Mouse (Mus musculus): ENCODE results near the gene Chchd4.
"Not testable (repeated sequence)": the region's sequence is repeated elsewhere in the genome, so short reads cannot be mapped to it uniquely, and the experiment has no call there.

Gene Chchd4

DNA sequence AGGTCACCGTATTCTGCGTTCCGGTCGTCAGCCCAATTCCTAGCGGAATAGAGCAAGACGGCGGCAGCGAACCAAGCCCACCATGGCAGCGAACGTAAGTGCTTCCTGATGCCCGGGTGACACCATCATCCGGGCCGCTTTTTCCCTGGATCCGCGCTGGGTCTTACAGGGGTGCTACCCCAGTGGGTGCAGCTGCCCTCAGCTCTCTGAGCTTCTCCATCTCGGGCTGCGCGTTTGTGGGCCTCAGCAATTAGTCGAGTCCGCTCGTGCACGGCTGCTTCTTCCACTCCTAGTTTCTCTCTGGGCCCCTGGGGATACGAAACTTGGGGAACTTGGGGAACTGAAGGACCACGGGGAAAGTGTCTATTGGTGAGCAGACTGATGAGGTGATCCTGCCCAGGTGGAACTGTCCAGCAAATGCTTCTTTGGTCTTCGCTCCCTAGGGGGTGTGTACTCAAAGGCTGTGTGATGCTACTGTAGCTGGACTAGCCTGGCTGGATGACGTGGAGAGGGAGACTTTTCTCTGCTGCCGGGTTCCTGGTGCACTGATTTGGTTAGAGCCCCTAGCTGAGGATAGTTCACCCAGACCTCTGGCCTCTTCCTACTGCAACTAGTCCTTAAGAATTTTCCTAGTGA lies 577 bp upstream of the Chchd4 start:
- no peak for DNase-seq

DNA sequence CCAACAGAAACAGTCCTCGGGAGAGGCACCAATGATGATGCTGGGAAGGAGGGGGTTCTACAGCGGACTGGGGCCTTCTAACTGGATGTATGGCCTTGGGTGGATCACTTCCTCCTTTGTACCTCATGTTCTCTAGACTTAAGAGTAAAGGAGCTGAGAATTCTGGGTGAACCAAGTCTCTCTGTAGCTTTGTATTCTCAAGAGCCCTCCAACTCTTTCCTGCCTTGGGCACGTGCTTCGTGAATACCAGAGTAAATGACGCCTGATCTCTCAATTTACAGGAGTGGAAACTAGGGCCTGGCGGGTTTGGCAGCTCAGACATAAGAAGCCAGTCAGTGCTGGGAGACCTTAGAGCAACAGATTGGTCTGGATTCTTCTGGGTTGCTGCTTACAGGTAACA lies 1.0 kb downstream of the Chchd4 start:
- peak; percentile 20 for DNase-seq

DNA sequence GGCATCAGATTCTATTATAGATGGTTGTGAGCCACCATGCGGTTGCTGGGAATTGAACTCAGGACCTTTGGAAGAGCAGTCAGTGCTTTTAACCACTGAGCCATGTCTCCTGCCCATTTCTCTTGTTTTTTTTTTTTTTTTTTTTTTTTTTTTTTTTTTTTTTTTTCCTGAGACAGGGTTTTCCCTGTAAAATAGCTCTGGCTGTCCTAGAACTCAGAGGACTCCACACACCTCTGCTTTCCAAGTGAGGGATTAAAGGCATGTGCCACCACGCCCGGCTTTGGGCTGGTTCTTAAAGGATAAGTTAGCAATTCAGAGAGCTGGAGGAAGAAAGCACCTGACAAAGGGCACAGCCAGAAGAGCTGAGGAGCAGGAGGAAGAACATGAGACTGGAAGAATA lies 1.9 kb downstream of the Chchd4 start:
- DNase-seq, result not testable (repeated sequence)

DNA sequence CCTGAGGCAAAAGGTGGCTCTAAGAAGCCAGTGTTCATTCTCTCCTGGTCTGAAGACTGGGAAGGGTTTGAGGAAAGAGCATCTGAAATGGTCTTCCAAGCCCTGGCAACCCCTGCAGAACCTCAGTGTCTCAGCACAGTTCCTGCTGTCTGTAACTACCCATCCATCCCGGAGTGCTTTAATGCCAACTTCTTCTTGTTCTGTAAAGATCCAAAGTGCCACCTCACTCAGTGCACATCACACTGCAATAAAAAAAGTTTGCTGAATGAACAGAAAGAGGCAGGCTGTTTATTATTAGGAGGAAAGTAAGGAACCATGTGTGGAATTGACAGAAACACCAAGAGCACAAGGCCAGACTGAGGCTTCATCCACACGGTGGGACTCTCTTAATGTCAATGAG lies 2.6 kb downstream of the Chchd4 start:
- no peak for DNase-seq

DNA sequence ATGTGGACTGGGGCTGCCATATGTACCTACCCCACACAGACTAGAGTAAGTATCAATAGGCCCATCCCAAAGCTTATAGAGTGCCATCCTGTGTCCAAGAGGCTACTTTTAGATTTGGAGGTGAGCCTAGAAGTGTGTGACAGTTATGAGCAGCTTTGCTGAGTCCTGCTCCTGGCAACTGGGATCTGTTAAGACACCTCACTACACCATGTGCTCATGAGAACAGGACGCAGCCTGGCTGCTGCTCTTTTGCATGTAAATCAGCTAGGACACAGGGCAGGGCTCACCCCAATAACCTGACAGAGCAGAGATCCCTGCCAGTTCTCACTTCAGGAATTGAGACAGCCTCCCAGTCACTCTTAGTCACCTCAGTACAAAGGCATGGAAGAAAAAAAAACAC lies 6.2 kb downstream of the Chchd4 start:
- no peak for DNase-seq

DNA sequence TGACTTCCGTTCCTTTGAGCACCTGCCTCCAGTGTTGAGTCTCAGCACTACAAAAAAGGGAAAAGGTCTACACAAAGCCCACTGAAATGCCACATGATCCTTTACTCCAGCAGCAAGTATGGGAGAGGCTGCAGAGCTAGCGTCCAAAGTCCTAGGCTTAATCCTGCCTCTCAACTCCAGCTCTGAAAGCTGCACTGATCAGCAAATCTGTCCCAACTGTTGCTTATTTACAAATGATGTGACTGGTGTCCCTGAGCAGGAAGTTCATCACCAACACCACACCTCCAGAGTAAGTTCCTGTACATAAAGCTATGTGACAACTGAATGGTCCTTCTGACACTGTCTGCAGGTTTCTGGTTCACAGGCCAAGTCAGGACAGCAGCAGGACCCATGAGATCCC lies 7.6 kb downstream of the Chchd4 start:
- DNase-seq, result no peak

DNA sequence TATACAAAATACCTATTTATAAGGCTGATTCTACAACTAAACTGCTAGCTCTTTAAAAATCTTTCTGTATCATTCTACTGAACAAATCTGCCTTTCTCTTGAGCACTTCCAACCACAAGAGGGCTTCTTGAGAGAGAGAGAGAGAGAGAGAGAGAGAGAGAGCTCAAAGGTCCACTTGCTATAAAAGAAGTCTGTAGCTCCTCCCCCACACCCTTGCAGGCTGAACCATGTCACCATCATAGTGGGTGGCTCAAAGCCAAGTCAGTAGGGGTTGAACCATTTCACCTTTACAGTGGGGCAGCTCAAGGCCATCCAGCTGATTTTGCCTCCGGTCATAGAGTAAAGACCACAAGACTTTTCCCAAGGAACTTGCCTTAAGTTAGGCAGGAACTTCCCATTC lies 13.9 kb downstream of the Chchd4 start:
- DNase-seq, result no peak

DNA sequence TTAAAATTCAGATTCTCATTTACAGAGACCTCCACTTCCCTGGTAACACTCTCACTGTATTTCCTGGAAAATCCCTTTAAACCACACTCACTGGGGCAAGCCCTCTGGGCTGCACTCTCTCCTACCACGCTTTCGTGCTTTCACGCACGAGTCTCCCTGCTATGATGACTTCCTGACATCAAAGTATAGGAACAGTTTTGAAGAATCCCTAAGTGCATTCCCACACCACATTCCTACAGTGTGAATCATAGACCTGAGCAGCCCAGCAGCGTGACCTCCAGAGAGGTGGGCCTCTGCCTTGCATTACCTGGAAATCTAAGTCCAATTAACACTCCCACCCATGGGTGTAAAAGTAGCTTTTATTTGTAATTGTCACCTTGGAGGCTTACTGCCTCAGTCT lies 18.8 kb downstream of the Chchd4 start:
- DNase-seq, result no peak

DNA sequence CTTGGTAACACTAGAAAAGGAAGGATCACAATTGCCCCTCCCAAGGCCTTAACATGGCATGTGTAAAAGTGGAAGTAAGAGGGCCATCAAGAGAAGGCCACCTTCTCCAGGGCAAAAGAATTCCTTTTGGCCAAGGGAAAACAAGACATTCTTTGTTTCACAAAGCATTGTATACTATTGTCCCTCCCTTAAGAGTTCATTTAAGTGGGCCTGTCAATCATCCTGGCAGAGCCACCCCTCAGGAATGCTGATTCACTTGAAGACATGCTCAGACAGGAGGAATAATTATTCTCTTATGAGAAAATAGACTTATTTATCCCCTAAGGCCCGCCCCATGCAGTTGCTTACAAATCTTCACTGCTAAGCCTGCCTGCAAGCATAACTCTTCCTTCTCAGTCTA lies 21.3 kb downstream of the Chchd4 start:
- DNase-seq, result no peak

DNA sequence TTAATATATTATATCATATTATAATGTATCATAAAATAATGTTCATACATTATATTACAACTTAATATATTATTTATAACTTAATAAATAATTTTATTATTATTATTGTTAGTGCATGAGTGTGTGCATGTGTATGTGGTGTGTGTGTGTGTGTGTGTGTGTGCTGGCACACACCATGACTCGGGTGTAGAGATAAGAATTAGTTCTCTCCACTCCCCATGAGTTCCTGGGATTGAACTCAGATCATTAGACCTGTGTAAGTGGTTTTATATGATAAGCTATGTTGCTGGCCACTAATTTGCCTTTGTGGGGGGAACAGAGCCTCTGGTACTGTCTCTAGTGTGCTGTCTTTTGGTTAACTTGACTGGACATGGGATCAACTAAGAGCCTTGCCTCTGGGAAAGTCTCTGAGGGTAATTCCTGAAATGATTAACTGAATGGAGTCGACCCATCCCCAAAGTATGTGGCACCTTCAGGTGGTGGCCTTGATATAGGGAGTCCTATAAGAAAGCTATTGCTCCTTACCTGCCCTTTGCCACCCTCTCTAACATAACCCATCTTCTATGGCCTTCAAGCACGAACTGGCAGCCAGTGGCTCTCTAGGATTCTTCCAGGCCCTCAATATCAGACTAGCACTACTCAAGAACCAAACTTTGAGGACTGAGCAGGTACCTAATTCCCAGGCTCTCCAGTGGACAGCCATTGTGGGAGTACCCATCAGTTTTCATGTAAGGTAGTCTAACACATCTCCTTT lies 23.7 kb downstream of the Chchd4 start:
- no peak for DNase-seq

DNA sequence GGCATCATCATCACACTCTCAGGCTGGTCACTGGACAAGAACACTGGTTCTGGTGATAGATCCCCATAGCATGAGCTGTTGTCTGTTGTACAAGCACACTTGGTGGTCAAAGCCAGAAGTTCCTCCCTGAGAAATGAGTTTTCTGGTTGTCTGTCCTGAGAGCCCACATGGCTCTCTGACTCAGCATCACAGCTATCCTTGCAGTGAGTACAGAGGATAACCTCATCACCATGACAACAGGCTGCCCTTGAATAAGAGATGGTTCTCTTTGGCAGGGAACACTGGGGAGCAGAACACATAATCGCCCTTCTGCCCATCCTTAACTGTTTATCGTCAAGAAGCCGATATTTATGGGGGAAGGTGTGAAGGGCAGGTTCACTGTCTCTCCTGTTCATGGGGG lies 28.0 kb downstream of the Chchd4 start:
- no peak for DNase-seq

DNA sequence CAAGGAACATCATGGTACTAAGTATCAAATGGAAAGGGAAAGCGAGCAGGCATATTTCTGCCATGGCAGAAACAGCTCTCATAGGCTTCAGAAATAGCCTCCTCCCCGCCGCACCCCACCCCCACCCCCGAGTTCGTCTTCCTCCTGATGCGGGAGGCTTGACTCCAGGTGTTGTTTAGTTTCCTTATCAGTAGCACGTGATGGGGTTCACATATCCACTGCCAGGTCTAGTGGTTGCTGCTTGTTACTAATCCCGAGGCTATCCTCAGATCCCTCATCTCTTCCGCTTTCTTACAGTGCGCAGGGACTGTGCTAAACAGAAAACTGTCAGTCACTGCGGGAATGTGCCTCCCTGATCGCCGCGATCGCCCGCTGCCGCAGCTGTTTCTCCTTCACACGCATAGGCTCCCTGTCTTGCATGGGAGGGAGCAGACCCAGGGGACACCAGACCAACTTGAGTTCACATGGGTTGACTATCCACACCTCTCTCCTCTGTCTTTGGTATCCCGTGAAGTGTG lies 32.1 kb downstream of the Chchd4 start:
- DNase-seq, result peak; percentile 9

DNA sequence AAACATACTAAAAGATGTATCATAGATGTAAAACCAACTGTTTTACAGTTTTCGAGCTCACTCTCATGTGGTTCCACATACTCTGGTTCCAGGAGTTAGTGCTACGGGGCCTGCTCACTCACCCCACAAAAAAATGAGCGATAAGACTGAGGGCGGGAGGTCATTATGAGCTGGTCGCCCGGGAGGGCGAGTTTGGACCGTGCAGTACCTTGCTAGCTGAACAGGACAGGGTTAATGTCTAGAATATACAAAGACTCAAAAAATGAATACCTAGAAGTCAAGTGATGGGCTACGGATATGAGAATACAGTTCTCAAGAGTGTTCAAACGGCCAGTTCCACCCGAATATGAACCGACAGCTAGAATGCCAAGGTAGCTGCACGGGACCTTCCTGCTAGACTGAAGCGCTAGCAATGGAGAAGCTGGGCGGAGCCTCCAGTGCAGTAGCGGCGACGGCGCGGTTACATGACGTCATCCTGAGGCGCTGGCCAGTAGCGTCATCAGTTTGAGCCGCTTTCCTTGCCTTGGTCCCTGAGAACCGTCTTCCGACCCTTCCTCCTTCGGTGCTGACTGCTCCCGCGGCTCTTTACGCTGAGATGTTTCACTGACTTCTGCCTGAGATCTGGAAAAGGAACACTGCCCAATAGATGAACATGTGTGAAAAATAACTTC lies 32.7 kb downstream of the Chchd4 start:
- peak; percentile 97 for DNase-seq

DNA sequence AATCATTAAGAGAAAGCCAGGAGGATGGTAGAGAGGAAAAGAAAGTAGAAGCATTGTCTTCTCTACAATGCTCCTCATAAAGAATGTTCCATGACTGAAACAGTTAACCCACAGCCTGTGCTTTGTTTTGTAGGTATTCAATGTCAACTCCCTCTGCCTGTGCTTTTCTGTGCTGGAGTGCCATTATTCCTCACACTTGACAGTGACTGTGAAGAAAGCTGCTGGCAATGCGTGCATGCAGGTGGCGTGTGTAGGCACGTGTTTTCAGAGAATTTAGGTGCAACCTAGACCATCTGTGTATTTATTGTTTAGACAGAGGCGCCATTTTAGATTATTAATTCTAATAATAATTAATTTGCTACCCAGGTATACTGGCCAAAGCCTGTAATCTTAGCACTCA lies 49.2 kb downstream of the Chchd4 start:
- no peak for DNase-seq

DNA sequence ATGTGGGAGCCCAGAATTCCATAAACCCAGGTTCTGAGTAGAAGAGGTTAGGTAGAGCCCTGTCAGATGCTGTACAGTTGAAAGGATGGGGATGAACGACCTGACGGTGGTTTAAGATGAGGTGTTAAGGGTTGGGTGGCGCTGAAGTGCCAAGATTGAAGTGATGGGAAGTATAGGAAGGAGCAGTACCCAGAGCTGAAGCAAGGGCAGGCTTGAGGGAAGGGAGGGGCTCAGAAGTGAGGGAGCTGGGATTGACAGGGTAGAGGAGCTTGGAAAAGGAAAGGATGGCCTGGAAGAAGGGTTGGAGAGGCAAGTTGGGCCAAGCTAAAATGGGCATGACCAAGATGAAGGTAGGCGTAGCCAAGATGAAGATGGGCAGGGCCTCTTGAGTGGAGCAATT lies 51.7 kb downstream of the Chchd4 start:
- no peak for DNase-seq

DNA sequence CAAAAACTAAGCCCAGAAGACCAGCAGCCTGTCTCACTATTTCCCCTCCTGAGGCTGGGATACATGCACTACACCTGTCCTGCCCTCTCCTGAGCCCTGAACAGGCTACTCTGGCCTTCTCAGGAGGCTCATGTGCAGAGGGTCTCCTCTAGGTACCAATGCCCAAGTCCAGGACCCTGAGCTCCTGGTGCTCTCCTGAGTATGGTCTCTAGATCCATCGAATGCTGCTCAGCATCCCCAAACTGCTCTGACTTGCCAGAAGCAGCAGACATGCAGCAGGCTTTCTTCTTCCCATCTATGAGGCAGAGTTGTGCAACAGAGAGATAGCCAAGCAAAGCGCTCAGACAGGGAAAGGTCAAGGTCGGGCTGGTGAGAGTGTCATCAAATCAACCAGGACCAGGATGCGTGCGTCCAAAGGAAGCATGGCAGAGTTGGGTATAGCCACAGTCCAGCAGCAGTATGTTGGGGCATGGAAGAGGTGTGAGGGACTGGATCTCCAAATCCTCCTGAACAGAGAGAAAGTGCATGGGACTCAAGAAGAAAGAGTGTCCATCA lies 56.0 kb downstream of the Chchd4 start:
- no peak for DNase-seq

DNA sequence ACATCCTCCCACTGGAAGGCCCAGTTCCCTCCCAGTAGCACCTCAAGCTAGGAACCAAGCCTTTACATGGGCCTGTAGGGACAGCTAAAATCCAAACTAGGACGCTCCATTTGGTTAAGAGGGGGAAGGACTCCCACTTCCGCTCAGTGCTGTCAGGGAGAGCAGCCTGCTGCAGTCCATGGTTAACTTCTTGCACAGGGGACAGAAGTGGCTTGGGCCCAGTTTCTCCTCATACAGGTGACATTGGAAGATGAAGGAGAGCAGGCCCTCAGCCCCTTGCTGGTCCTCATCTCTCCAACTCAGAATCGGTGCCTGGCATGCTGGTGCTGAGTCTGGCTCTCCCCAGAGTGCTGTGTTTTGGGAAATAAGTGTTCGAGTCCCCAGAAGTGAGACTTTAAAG lies 57.2 kb downstream of the Chchd4 start:
- DNase-seq, result no peak

DNA sequence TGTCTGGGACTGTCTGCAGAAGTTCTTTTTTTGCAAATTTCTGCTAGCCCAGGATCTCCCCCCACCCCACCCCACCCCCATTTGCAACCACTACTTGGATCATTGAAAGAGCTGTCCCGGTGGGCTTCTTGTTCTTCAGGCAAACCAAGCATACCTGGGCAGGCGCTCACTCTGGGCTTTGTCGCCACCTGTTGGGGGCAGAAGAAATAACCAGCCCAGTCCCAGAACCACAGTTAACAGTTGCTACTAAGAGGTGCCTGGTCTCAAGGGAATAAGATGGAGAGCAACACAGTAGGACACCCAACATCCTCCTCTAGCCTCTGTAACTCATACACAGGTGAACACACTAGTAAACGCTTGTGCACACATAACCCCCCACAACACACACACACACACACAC lies 58.5 kb downstream of the Chchd4 start:
- peak; percentile 63 for DNase-seq

Data from embryo, embryonic 11 days (tissue).